Mouse (Mus musculus) stomach, postnatal 0 days (tissue): ENCODE results near the gene Cers3.

Experiments
- CTCF ChIP-seq: IDR thresholded peaks from 2 replicates; pipeline ENCODE4 v1.5.1; 2016; ENCODE audit warnings: antibody characterized with exemption, low read depth, mild to moderate bottlenecking, moderate library complexity
- EP300 ChIP-seq: optimal IDR thresholded peaks from 2 replicates; pipeline ENCODE3; 2016; ENCODE audit warnings: antibody characterized with exemption

- TF ChIP-seq CTCF = no peak
- TF ChIP-seq EP300 = no peak
Measured at GRCm38 (mm10) chr7:66847299-66847698, 104.0 kb downstream of the Cers3 start.
